12 mouse cellular contexts compared by ENCODE assay signal in the genomic region with DNA sequence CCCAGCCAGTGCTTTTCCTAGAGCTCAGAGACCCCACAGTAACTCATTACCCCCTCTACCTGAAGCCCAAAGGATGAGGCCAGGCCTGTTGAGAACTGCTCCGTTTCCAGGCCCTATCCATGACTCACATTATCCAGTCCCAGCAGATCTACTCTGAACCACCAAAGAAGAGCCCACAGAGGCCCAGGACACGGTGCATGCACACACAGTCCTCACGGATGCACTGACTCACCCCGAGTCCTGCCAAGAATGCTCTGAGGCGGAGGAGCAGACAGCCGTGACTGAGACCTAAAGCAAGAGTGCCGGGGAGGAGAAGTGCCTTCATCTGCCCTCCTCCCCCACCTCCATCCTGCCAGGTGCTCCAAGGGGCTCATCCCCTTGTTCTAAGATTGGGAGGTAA. TPM values are rescaled to one million over a fixed set of nuclear protein-coding genes. Genes with fewer than 3 reads are reported as not detected.
DNase-seq lines count a peak whose midpoint lies in the region; ATAC-seq and TF ChIP-seq lines count a peak whose summit lies in the region.
"Had no signal": no experiment of that assay in that cellular context is flagged by ENCODE, and none has a peak within 500 bp of the region (broad histone marks: within the 10 kb centered on the region; RNA-seq: fewer than 3 reads in every experiment).

No protein-coding gene starts in this region.

- TF ChIP-seq POLR2A in MEL (IDR thresholded peaks at IDR 0.05; ENCODE audit: control insufficient read depth in 1 of 2, insufficient read depth in 1 of 2, low read depth in 1 of 2, low read length in 2 of 2, poor library complexity in 1 of 2) = no peak

- TF ChIP-seq RAD21 in MEL (IDR thresholded peaks at IDR 0.05; ENCODE audit: low read depth, low read length) = no peak

- H3K4me2 ChIP-seq in heart, embryonic 15.5 days = no peak overlapping the region
- no peak overlapping the region for H3K4me2 ChIP-seq in lung, postnatal 0 days (replicated peaks; ENCODE audit: low read depth, low read length)
- H3K4me2 ChIP-seq: forebrain, embryonic 12.5 days had no signal

- DNase-seq in heart, postnatal 4 days = no peak
- peak; percentile 26 for DNase-seq in MEL (ENCODE audit: low read depth, low spot score)
- peak; percentile 82 for DNase-seq in adrenal gland, postnatal 14 days
- DNase-seq in kidney, postnatal 10 days = peak; percentile 61
- DNase-seq in neural tube, embryonic 10.5 days (ENCODE audit: extremely low spot score, low spot score) = no peak
- no peak for DNase-seq in lung, postnatal 0 days (ENCODE audit: low spot score)
- DNase-seq in retina, postnatal 1 day = no peak
- DNase-seq: thymus, postnatal 4 days had no signal

- 42% methylated on average over 7 of the region's 7 CpGs for WGBS in heart, embryonic 15.5 days
- WGBS in lung, postnatal 0 days = 72% methylated on average over 7 of the region's 7 CpGs

- peaks cover 32% of the 10 kb centered on the region for H3K4me1 ChIP-seq in heart, embryonic 15.5 days (replicated peaks)
- H3K4me1 ChIP-seq in MEL (ENCODE audit: control insufficient read depth in 1 of 2, insufficient read depth in 2 of 2, low read length in 2 of 2) = peaks cover 4 to 8% of the 10 kb centered on the region in 2 experiments; a peak in 2 of 4 replicates
- no peaks in the 10 kb centered on the region for H3K4me1 ChIP-seq in lung, postnatal 0 days (ENCODE audit: insufficient read depth, low read depth, low read length)
- H3K4me1 ChIP-seq: forebrain, embryonic 12.5 days had no signal

- H3K27me3 ChIP-seq in heart, embryonic 15.5 days = no peaks in the 10 kb centered on the region
- H3K27me3 ChIP-seq in MEL (ENCODE audit: control insufficient read depth in 1 of 2, insufficient read depth in 2 of 2, low read length in 2 of 2) = no peaks in the 10 kb centered on the region
- H3K27me3 ChIP-seq in lung, postnatal 0 days (replicated peaks; ENCODE audit: insufficient read depth, low read length) = no peaks in the 10 kb centered on the region
- H3K27me3 ChIP-seq: forebrain, embryonic 12.5 days had no signal

- H3K27ac ChIP-seq in heart, embryonic 15.5 days = peak overlapping the region; percentile 48
- no peak overlapping the region for H3K27ac ChIP-seq in MEL (ENCODE audit: control insufficient read depth, low read depth, low read length)
- H3K27ac ChIP-seq in lung, postnatal 0 days (ENCODE audit: low read length) = no peak overlapping the region
- H3K27ac ChIP-seq: forebrain, embryonic 12.5 days had no signal

- peak overlapping the region; percentile 19; the same call in 1 of the 2 replicates for H3K9ac ChIP-seq in heart, embryonic 15.5 days
- H3K9ac ChIP-seq in MEL (ENCODE audit: control insufficient read depth, low read depth, low read length, poor library complexity, severe bottlenecking) = no peak overlapping the region
- H3K9ac ChIP-seq in lung, postnatal 0 days (replicated peaks; ENCODE audit: low read depth) = no peak overlapping the region
- H3K9ac ChIP-seq: forebrain, embryonic 12.5 days had no signal

- H3K9me3 ChIP-seq in heart, embryonic 15.5 days (replicated peaks) = no peaks in the 10 kb centered on the region
- no peaks in the 10 kb centered on the region for H3K9me3 ChIP-seq in MEL (replicated peaks; ENCODE audit: insufficient read depth, low read length)
- no peaks in the 10 kb centered on the region for H3K9me3 ChIP-seq in lung, postnatal 0 days (ENCODE audit: low read length)
- H3K9me3 ChIP-seq: forebrain, embryonic 12.5 days; megakaryocyte, embryonic 14.5 days had no signal

- peak; percentile 29; the same call in 1 of the 2 replicates for ATAC-seq in heart, embryonic 15.5 days (replicated peaks; ENCODE audit: insufficient number of reproducible peaks, insufficient read depth, low FRiP score, low read depth)
- no peak for ATAC-seq in lung, postnatal 0 days
- ATAC-seq: hindbrain, embryonic 16.5 days had no signal

- H3K79me2 ChIP-seq in MEL (ENCODE audit: control insufficient read depth, insufficient read depth, low read length, poor library complexity) = no peaks in the 10 kb centered on the region

- no peak for TF ChIP-seq EP300 in MEL (IDR thresholded peaks at IDR 0.05; ENCODE audit: low read depth in 1 of 2, low read length in 2 of 2)
- no peak for TF ChIP-seq EP300 in lung, postnatal 0 days (IDR thresholded peaks at IDR 0.05)

- peaks cover 26% of the 10 kb centered on the region for H3K36me3 ChIP-seq in heart, embryonic 15.5 days
- H3K36me3 ChIP-seq in MEL (ENCODE audit: control insufficient read depth in 1 of 2, insufficient read depth in 2 of 2, low read length in 2 of 2) = peaks cover 0 to 2% of the 10 kb centered on the region in 2 experiments; a peak in 1 of 4 replicates
- H3K36me3 ChIP-seq in lung, postnatal 0 days (ENCODE audit: insufficient read depth, low read length) = 0 out of 2 replicates have a peak, but pooled peaks cover 5% of the 10 kb centered on the region

- TF ChIP-seq CTCF in MEL (IDR thresholded peaks at IDR 0.05 in 2 of 3, conservative IDR thresholded peaks at IDR 0.05 in 1 of 3; ENCODE audit: control insufficient read depth in 1 of 3, insufficient read depth in 1 of 3, low read depth in 2 of 3, low read length in 3 of 3, poor library complexity in 1 of 3, severe bottlenecking in 1 of 3) = no peak
- TF ChIP-seq CTCF in lung, postnatal 0 days (IDR thresholded peaks at IDR 0.05) = no peak

- H3K4me3 ChIP-seq in heart, embryonic 15.5 days = no peak overlapping the region
- H3K4me3 ChIP-seq in MEL (ENCODE audit: control insufficient read depth in 1 of 2, insufficient read depth in 1 of 2, low read depth in 2 of 2, low read length in 2 of 2) = no peak overlapping the region
- H3K4me3 ChIP-seq in lung, postnatal 0 days (ENCODE audit: low read depth, low read length) = no peak overlapping the region
- H3K4me3 ChIP-seq: forebrain, embryonic 12.5 days; megakaryocyte, embryonic 14.5 days had no signal

TF ChIP-seq in MEL, 35 proteins besides CTCF, POLR2A, EP300 and RAD21:
- TF ChIP-seq MYC (IDR thresholded peaks at IDR 0.05; ENCODE audit: low read depth, low read length) (no peak), MAX (IDR thresholded peaks at IDR 0.05; ENCODE audit: low read length) (no peak), RCOR1 (IDR thresholded peaks at IDR 0.05; ENCODE audit: low read depth, low read length) (no peak), ETS1 (IDR thresholded peaks at IDR 0.05; ENCODE audit: low read depth, low read length) (no peak), BHLHE40 (IDR thresholded peaks at IDR 0.05; ENCODE audit: borderline replicate concordance, low read depth, low read length) (no peak), KAT2A (conservative IDR thresholded peaks at IDR 0.05; ENCODE audit: low read depth, low read length) (no peak), MXI1 (IDR thresholded peaks at IDR 0.05; ENCODE audit: low read depth, low read length) (no peak), ZKSCAN1 (IDR thresholded peaks at IDR 0.05; ENCODE audit: low read depth, low read length) (no peak), MAZ (IDR thresholded peaks at IDR 0.05; ENCODE audit: low read depth, low read length) (no peak), GATA1 (IDR thresholded peaks at IDR 0.05; ENCODE audit: low read depth, low read length) (no peak), POLR2AphosphoS5 (IDR thresholded peaks at IDR 0.05; ENCODE audit: borderline replicate concordance, low read depth, low read length) (no peak), NRF1 (IDR thresholded peaks at IDR 0.05; ENCODE audit: insufficient read depth, low read depth, low read length, poor library complexity, severe bottlenecking) (no peak), TCF12 (IDR thresholded peaks at IDR 0.05; ENCODE audit: low read depth, low read length) (no peak), ELF1 (IDR thresholded peaks at IDR 0.05; ENCODE audit: low read depth, low read length) (no peak)

RNA-seq across cellular contexts. Expression of gene Sfxn5, which starts 16.0 kb away (rescaled TPM):
- polyA plus RNA-seq in heart, embryonic 15.5 days (2015; fragmentation: Nextera tagmentation; extraction: Ambion mirVana) = 3.7 and 4.9 TPM in 2 replicates
- total RNA-seq in heart, postnatal 4 days (2021) = 1 to 10 TPM; 3.0 to 3.6 TPM
- 1.8 and 2.0 TPM in 2 replicates for total RNA-seq in MEL (2012; rRNA removed)
- polyA plus RNA-seq in MEL (2012; ENCODE audit: insufficient read depth in 1 of 2, insufficient read length in 2 of 2, low read depth in 1 of 2, low replicate concordance in 2 of 2, missing spikeins in 1 of 2) = 1 to 10 TPM in 1 of 2 experiments, not detected in 1; 3.0 TPM
- total RNA-seq in adrenal gland, postnatal 14 days (2021) = 21.7 and 31.8 TPM in 2 replicates
- 8.0 and 9.9 TPM in 2 replicates for polyA plus RNA-seq in lung, postnatal 0 days (2015; fragmentation: Nextera tagmentation; extraction: Ambion mirVana)

RNA-seq across cellular contexts. Expression of gene Rab11fip5, which starts 25.2 kb away (rescaled TPM):
- 42.3 and 45.3 TPM in 2 replicates for polyA plus RNA-seq in heart, embryonic 15.5 days (2015; fragmentation: Nextera tagmentation; extraction: Ambion mirVana)
- 10 to 100 TPM; 74.7 to 79.8 TPM for total RNA-seq in heart, postnatal 4 days (2021)
- 3.1 and 3.3 TPM in 2 replicates for total RNA-seq in MEL (2012; rRNA removed)
- polyA plus RNA-seq in MEL (2012; ENCODE audit: insufficient read depth in 1 of 2, insufficient read length in 2 of 2, low read depth in 1 of 2, low replicate concordance in 2 of 2, missing spikeins in 1 of 2) = 1 to 10 TPM in 1 of 2 experiments, not detected in 1; 8.5 TPM
- 22.7 and 28.7 TPM in 2 replicates for total RNA-seq in adrenal gland, postnatal 14 days (2021)
- polyA plus RNA-seq in lung, postnatal 0 days (2015; fragmentation: Nextera tagmentation; extraction: Ambion mirVana) = 11.2 and 12.2 TPM in 2 replicates

Comparison
In these comparisons a context has a peak if more than half of its experiments do, and no peak if none do; other contexts are left out.
1. DNase-seq: peak in MEL (single experiment), adrenal gland, postnatal 14 days (single experiment) and kidney, postnatal 10 days (single experiment); none in heart, postnatal 4 days (single experiment), neural tube, embryonic 10.5 days (single experiment), lung, postnatal 0 days (single experiment) and retina, postnatal 1 day (single experiment).